Mouse (Mus musculus): Measurements from ENCODE around the gene Ccl28.

DNA sequence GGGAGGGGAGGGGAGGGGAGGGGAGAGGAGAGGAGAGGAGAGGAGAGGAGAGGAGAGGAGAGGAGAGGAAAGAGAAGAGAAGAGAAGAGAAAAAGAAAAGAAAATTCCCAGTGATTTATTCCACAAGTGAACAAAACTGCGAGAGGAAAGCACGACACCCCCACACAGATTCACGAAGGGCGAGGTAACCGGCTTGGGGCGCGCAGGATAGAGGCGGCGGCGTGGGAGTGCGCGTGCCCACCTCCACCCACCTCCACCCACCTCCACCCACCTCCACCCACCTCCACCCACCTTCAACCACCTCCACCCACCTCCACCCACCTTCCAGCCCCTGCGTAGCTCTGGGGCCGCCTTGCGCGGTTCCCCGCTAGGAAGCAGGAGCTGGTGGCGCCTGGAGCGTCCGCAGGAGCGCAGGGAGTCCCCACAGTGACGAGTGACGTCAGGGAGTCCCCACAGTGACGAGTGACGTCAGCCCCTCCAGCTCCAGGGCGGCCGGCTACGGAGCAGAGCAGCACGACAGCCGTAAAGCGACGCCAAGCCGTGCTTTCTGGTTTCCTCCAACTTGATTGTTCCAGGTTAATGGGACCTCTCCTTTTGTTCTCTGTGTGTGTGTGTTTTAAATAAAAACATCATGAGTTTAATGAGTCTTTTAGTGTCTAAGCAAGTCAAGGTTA is 8.0 kb downstream of the Ccl28 start:
- TF ChIP-seq CTCF (IDR thresholded peaks at IDR 0.05; ENCODE audit: insufficient read depth, low read depth, low read length) = no peak
- peak; percentile 44 for TF ChIP-seq POLR2A (IDR thresholded peaks at IDR 0.05; ENCODE audit: insufficient read depth, low read depth, low read length)
